Mouse (Mus musculus): ENCODE results near the gene S100z. TPM values are rescaled to one million over a fixed set of nuclear protein-coding genes. Genes with fewer than 3 reads are reported as not detected.

S100z gene
- total RNA-seq (2021): not detected

DNA sequence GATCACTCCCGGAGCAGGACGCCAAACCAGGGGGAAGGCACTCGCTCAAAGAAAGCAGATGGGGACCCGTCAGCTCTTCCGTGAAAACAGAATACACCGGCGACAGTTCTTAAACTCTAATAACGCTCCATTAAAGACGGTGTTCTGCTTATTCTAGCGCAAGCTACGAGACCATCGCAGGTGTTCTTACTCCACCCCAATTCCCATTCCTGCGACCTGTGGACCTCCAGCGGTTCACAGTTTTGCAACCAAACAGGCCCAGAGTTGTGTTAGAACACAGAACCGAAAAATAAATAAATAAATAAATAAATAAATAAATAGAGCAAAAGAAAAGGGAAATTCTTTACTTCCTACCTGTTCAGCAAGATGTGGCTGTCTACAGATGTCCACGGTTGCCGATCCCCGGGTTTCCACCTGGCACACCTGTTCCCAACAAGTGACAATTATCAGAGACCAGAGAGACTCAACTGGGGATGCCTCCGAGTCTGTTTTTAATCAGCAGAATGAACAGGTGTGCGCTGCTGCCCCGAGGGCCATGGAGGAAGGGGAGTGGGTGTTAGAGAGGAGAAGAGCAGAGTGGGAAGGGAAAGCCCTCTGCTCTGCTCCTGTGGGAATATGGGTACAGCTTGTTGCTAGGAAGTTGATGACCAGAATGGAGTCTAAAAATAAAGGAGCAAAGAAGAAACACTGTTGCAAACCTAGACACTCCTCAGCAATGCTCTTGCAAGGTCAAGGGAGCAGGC, at the start of gene S100z:
Gene S100z, minus strand, starts transcription at position 51 of the 743 bp plus-strand sequence.
- intact Hi-C loops (cut with DNase I): no loop called here
- DNase-seq: no peak

DNA sequence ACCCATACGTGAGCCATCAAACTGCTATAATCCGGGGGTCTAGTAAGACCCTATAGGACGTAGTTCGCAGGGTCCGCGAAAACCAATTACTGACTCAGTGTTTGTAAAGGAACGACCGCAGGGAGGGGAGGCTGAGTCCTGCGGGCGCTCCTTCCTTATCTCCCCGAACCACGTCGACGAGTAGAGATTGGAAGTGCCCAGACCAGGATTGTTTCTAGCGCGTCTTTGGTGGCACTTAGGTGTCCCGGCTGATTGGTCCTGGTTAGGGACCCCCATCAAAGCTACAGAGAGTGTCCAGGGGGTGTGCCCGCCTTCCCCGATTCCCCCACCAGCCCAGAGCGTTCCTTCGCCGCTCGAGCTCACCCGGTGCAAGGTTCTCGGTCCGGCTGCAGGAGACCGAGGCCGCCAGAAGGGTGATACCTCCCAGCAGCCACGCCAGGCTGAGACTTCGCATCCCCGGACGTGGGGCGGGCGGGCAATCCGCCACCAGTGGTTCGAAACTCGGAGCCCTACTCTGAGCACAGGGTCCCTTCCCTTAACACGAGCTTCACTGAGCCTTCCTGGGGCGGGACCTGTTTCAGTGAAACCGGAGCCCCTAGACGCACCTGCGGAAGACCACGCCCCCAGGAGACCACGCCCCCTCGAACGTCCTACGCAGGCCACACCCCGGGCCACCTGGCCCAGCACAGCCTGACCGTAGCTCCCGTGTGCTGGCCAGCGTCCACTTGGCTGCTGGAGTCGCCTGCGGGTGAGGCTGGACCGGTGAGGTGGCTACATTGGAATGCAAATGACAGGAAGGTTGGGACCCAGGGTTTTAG, 46.4 kb upstream of the S100z start, which contains the start of gene F2rl1:
Gene F2rl1, minus strand, starts transcription at position 554 of the 818 bp plus-strand sequence.
- DNase-seq: peak; percentile 26 to 37
- intact Hi-C loops (cut with DNase I): no loop called here

DNA sequence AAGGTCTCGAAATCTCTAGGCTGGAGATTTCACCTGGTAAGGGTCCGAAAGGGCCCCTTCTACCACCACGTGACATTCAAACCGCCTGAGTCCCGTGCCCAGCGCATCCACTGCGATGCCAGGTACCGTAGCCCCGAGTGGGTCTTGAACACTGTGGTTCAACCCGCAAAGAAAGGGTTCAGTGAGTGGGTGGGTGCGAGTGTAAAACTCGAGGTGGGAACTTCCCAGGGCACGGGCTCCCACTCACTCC, 45.8 kb upstream of the S100z start:
- intact Hi-C loops (cut with DNase I): no loop called here
- no peak for DNase-seq

DNA sequence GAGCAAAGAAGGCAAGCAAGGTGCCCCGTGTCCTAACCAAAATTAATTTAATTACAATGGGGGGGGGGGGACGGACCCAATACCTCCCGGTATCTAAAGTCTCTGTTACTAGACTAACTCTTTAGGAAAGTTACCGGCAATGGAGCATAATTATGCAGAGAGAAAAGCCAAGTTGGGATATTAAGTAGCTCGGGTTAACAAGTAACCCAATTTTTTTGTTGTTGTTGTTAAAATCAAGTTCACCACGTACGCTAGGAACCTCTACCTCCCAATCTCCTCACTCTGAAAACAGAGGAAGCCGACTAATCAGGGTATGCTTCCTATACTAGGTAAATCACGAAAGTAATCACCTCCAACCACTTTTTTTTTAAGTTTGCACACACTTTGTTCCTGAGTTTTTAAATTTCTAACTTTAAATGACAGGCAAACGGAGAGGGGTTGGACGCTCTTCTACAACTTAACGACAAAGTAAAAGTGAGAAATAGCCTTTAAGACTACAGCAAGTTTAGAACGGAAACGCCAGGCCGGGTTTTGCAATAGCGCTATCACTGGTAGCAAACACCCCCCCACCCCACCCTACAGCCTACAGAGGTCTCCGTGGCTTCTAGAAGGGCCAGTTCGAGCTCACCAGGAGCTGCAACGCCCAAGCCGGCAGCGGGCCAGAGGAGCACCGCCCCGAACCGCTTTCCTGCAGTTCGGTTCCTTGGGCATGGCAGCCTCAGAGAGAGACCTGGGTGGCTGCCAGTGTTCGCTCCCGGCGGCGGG, 45.3 kb upstream of the S100z start:
- intact Hi-C loops (cut with DNase I): no loop called here
- peak; percentile 46 to 57 for DNase-seq

- intact Hi-C loops (cut with DNase I): no loop called here
- no peak for DNase-seq
Measured at GRCm38 (mm10) chr13:95522176-95522575, 43.7 kb upstream of the S100z start.

DNA sequence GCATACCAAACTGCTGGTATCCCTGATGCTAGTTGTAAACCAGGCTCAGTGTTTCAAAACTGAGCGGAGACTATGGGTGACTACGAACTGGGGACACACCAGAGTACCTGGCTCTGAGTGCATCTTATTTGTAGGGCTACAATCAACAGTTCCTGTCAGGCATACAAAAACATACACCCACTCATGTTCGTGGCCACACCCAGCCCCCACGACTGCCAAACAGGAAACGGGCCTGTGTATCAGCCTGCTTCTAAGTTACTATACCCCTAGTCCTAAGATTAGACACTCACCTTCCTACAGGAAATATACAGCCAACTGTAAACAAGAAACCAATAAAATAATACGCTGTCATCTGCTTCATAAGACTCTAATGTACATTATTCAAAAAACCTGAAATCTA, 42.5 kb upstream of the S100z start:
- no peak for DNase-seq
- intact Hi-C loops (cut with DNase I): no loop called here

DNA sequence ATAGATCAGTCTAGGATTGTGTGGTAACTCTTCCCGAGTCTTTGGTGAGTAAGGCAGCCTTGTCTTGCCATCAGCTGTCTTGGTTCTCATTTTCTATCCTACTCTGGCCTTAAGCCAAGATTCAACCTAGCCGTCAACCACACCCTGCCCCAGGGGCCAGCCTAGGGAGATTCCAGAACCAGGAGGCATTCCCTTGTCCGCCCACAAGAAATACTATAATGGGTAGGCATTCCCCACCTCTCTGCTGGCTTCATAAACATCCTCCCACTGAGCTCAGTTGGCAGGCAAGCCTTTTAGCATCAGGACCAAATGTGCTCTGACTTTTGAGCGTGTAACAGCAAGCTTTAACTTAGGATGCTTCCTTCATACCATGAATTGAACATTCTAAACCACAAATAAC, 36.2 kb upstream of the S100z start:
- intact Hi-C loops (cut with DNase I): no loop called here

DNA sequence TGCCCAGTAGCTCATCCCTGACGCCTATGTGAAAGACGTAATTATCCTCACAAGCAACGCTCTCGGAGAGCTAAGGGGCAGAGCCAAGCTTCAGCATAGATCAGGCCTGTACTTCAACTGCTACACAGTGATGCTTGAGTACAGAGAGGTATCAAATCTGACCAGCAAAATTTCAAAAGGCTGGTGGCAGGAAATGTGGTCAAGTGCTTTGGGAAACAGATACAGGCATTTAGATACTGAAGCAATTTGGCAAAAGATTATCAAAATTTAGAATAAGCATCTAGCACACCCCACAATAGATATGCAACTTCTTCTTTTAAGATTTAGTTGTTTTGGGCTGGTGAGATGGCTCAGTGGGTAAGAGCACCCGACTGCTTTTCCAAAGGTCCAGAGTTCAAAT, 31.5 kb upstream of the S100z start:
- no peak for DNase-seq
- intact Hi-C loops (cut with DNase I): no loop called here

More for the DNA sequence above, 36.2 kb upstream of the S100z start:
- DNase-seq: no peak

DNA sequence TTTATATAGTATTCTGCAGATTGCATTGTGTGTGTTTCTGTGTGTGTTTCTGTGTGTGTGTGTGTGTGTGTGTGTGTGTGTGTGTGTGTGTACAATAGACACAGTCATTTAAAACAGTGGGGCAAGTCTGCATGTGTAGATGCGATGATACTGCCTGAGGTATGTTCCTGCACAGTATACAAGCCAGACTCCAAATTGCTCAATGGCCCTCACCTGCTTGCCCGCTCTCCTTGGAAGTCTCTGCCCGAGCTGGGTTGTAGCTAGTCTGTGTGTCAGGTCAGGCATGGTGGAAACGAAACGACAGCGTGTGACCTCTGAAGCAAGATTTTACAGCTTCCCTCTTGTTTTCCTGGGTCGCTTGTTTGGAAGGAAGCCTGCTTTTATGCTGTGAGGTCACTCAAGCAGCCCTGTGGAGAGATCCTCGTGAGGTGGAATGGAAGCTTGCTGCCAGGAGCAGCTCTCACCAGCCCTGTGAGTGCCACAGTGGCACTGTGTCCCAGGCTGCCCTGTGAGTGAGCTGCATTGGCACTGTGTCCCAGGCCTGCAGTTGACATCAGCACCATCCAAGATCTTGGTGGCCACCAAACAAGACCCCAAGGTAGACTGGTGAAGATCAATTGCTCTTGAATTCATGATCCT, 24.9 kb upstream of the S100z start:
- intact Hi-C loops (cut with DNase I): no loop called here
- DNase-seq: no peak

- no peak for DNase-seq
- intact Hi-C loops (cut with DNase I): no loop called here
Measured at GRCm38 (mm10) chr13:95496601-95497000, 18.1 kb upstream of the S100z start.

DNA sequence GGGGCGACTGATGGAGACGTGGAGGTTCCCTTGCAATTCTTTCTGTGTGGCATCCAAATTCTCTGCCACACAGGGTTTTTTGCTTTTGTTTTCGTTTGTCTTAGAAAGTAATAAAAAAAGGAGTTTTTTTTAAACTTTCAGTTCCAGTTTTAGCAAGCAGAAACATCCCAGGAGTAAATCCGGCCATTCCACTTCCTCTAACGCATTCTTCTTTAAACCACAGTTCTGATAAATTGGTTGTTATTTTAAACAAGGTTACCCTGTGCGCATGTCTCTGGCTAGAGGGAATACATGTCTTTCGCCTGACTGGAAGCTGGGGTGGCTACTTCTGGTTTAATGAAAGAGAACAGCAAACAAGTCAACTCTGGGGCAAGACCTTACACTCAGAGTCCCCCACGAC, 16.3 kb upstream of the S100z start:
- no peak for DNase-seq
- intact Hi-C loops (cut with DNase I): no loop called here

- peak in 1 of 2 experiments; percentile 8 for DNase-seq
- intact Hi-C loops (cut with DNase I): no loop called here
Measured at GRCm38 (mm10) chr13:95493296-95493695, 14.8 kb upstream of the S100z start.

GRCm38 (mm10) chr13:95491327-95491726, 12.8 kb upstream of the S100z start:
- intact Hi-C loops (cut with DNase I): no loop called here
- DNase-seq: no peak

GRCm38 (mm10) chr13:95484664-95485063, 6.1 kb upstream of the S100z start:
- no peak for DNase-seq
- intact Hi-C loops (cut with DNase I): no loop called here

DNA sequence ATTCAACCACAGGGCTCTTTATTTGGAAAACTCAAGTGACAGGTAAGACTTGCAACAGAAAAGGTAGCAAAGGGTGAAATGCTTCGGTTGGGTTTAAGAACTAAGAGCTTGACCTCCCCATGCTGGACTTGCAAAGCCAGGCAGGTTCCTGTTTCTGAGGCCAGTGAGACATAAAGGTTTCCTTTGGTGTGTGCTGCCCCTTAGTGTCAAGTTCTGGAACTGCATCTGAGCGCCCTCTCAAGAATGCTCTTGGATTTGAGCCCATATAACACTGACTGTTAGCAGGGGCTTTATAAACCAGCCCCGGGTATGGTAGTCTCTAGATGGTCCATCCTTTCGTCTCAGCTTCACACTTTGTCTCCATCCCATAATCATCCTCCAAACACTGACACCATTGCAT, 2.9 kb upstream of the S100z start:
- DNase-seq: peak; percentile 80 to 89
- intact Hi-C loops (cut with DNase I): loop anchor here (1.0 kb wide), 1 partner anchor 91 kb away; no protein-coding TSS in a partner anchor

- intact Hi-C loops (cut with DNase I): no loop called here
- no peak for DNase-seq
Measured at GRCm38 (mm10) chr13:95477173-95477572, 1.3 kb downstream of the S100z start.

DNA sequence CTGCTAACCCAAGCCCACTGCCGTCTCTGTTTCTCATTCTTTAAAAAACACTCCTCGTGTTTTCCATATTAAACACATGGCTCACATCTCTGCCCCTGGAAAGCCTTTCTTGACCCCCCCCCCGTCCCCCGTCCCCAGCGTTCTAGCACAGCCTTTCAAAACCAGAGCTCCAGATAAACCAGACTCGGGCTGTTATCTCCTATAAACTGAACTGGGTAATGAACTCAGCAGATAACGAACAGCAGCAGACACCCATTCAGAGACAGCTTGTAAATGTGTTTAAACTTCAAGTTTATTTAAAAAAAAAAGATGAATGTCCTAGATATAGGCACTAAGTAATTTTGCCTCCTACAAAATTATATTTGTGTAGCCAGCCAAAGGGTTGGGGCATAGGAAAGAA, 3.4 kb downstream of the S100z start:
- intact Hi-C loops (cut with DNase I): no loop called here
- no peak for DNase-seq

DNA sequence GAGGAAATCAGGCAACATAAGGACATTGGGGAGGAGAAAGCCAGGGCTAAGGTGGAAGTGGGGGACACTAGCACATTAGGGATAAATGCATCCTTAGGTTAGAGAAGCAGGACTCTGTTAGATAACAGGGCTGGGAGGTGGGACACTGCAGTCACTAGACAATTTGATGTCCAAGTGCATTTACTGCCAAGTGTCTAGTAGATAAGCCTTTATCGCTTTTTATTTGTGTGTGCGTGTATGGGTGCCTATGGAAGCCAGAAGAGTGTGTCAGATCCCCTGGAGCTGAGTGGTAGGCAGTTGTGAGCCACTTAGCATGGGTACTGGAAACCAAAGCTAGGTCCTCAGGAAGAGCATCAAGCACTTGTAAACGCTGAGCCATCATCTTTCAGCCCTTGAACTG, 4.2 kb downstream of the S100z start:
- DNase-seq: no peak
- intact Hi-C loops (cut with DNase I): no loop called here

DNA sequence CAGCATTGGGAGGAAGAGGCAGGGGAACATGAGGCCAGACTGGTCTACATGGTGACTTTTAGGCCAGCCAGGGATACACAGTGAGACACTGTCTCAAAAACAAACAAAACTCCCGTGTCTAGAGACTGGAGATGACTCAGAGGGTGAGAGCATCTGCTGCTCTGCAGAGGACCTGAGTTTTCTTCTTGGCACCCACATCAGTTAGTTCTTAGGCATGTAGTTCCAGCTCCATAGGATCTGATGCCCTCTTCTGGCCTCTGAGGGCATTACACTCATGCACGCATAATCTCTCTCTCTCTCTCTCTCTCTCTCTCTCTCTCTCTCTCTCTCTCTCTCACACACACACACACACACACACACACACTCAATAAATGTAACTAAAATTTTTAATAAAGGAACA, 7.6 kb downstream of the S100z start:
- no peak for DNase-seq
- intact Hi-C loops (cut with DNase I): loop anchor here (2.0 kb wide), 1 partner anchor 80 kb away; no protein-coding TSS in a partner anchor

- intact Hi-C loops (cut with DNase I): no loop called here
Measured at GRCm38 (mm10) chr13:95451529-95451928, 27.0 kb downstream of the S100z start.

More at GRCm38 (mm10) chr13:95451529-95451928, 27.0 kb downstream of the S100z start:
- no peak for DNase-seq
